Mouse (Mus musculus) hindbrain, postnatal 0 days (tissue): ENCODE results near the gene Slc37a3. TPM values are rescaled to one million over a fixed set of nuclear protein-coding genes. Genes with fewer than 3 reads are reported as not detected.

Source experiments
- ATAC-seq: fragments of 200-750 bp; cut with Nextera tagmentation; 2 replicates; pipeline ENCODE4 v1.8.0; 2017; ENCODE audit warnings: mild to moderate bottlenecking, moderate TSS enrichment, moderate library complexity
- DNase-seq: peaks from one replicate; pipeline ENCODE4 v3.0.0-alpha.2; 2015; ENCODE audit warnings: low spot score
- H3K27ac ChIP-seq: fragments of 300-500 bp; sonication (generic); 2 replicates; pipeline ENCODE4 v1.5.1; 2014; ENCODE audit warnings: mild to moderate bottlenecking
- H3K27me3 ChIP-seq: fragments of 300-500 bp; sonication (generic); 2 replicates; pipeline ENCODE4 v1.6.1; 2014; ENCODE audit warnings: low read length, mixed read lengths; ENCODE audit not compliant: insufficient read depth
- H3K36me3 ChIP-seq: fragments of 300-500 bp; sonication (generic); 2 replicates; pipeline ENCODE4 v1.6.1; 2014; ENCODE audit warnings: low read length, mixed read lengths; ENCODE audit not compliant: insufficient read depth
- H3K4me1 ChIP-seq: fragments of 300-500 bp; sonication (generic); 2 replicates; pipeline ENCODE4 v1.6.1; 2014; ENCODE audit warnings: antibody characterized with exemption, low read length, mixed read lengths; ENCODE audit not compliant: insufficient read depth
- H3K4me2 ChIP-seq: fragments of 300-500 bp; sonication (generic); 2 replicates; pipeline ENCODE4 v1.6.1; 2014; ENCODE audit warnings: low read depth, mild to moderate bottlenecking, low read length, moderate library complexity, mixed read lengths
- H3K4me3 ChIP-seq: fragments of 300-500 bp; sonication (generic); 2 replicates; pipeline ENCODE4 v1.5.1; 2014; ENCODE audit warnings: low read length
- H3K9ac ChIP-seq: fragments of 300-500 bp; sonication (generic); replicated peaks from 2 replicates; pipeline ENCODE4 v1.6.1; 2014; ENCODE audit warnings: mild to moderate bottlenecking, low read length, moderate library complexity, mixed read lengths
- H3K9me3 ChIP-seq: fragments of 300-500 bp; sonication (generic); 2 replicates; pipeline ENCODE4 v1.6.1; 2016; ENCODE audit warnings: low read length, mixed read lengths
- CTCF ChIP-seq: IDR thresholded peaks from 2 replicates; pipeline ENCODE4 v1.5.1; 2016; ENCODE audit warnings: antibody characterized with exemption, control low read depth, low read depth
- WGBS: fragments of 180-500 bp; shearing (Covaris S2); extraction: QIAGEN DNeasy Blood & Tissue Kit; methylation state at CpG from one replicate; pipeline ENCODE4 v1.1.7; 2014; 5-methylcytosine and 5-hydroxymethylcytosine counted together
- polyA plus RNA-seq: library from polyadenylated mRNA; unstranded; fragments of >200 nt; fragmentation: Nextera tagmentation; extraction: Ambion mirVana; gene quantifications from 2 replicates; pipeline ENCODE4 v1.2.1, GENCODE M21; 2015
- total RNA-seq: library from RNA; depleted of rRNA; stranded (reverse); fragments of >200 nt; gene quantifications from 2 replicates; pipeline ENCODE4 v1.2.3, GENCODE M21; 2014; rRNA removed

Gene Slc37a3
- total RNA-seq: 25.0 and 45.6 TPM in 2 replicates
- polyA plus RNA-seq: 46.2 and 48.2 TPM in 2 replicates

GRCm38 (mm10) chr6:39377311-39377827 is at the start of gene Slc37a3:
Gene Slc37a3 (minus strand): TSS chr6:39377675.
- H3K4me3 ChIP-seq: peak within 1 kb of the TSS; percentile 96
- DNase-seq: peak; percentile 93

GRCm38 (mm10) chr6:39426725-39427124 is 49.2 kb upstream of the Slc37a3 start:
- WGBS: 95% methylated on average over 4 of the region's 4 CpGs
- ATAC-seq (no peak), DNase-seq (no peak)
- H3K36me3 ChIP-seq: no peaks in the 10 kb centered on the region
- no peaks in the 10 kb centered on the region for H3K4me1 ChIP-seq
- H3K4me2 ChIP-seq: no peak overlapping the region
- no peaks in the 10 kb centered on the region for H3K9me3 ChIP-seq
- no peak overlapping the region for H3K9ac ChIP-seq
- no peak for TF ChIP-seq CTCF
- H3K4me3 ChIP-seq: no peak overlapping the region
- no peak overlapping the region for H3K27ac ChIP-seq
- H3K27me3 ChIP-seq: no peaks in the 10 kb centered on the region

More at GRCm38 (mm10) chr6:39377311-39377827, at the start of gene Slc37a3:
- H3K36me3 ChIP-seq: no peaks in the 10 kb centered on the region
- 0 out of 2 replicates have a peak, but pooled peaks cover 3% of the 10 kb centered on the region for H3K4me1 ChIP-seq
- WGBS: under 1% methylated on average over 41 of the region's 43 CpGs
- H3K27me3 ChIP-seq: no peaks in the 10 kb centered on the region
- no peak for TF ChIP-seq CTCF
- ATAC-seq: peak; percentile 93
- H3K4me2 ChIP-seq: peak within 1 kb of the TSS; percentile 79
- peak within 1 kb of the TSS; percentile 71 for H3K27ac ChIP-seq
- no peaks in the 10 kb centered on the region for H3K9me3 ChIP-seq
- peak within 1 kb of the TSS; percentile 78 for H3K9ac ChIP-seq

- TF ChIP-seq CTCF: no peak
- 93% methylated on average over 2 of the region's 2 CpGs for WGBS
- Histone ChIP-seq H3K9me3 (no peaks in the 10 kb centered on the region), H3K4me1 (no peaks in the 10 kb centered on the region), H3K27ac (no peak overlapping the region), H3K27me3 (no peaks in the 10 kb centered on the region), H3K4me3 (no peak overlapping the region), H3K36me3 (no peaks in the 10 kb centered on the region), H3K9ac (no peak overlapping the region), H3K4me2 (no peak overlapping the region)
- ATAC-seq (no peak), DNase-seq (no peak)
Measured at GRCm38 (mm10) chr6:39425181-39425580, 47.7 kb upstream of the Slc37a3 start.

GRCm38 (mm10) chr6:39423686-39424085 is 46.2 kb upstream of the Slc37a3 start:
- DNase-seq (no peak), ATAC-seq (no peak)
- WGBS: 95% methylated on average over 7 of the region's 7 CpGs
- Histone ChIP-seq H3K4me3 (no peak overlapping the region), H3K27ac (no peak overlapping the region), H3K4me1 (no peaks in the 10 kb centered on the region; the same call in 1 of the 2 replicates), H3K9me3 (no peaks in the 10 kb centered on the region), H3K27me3 (no peaks in the 10 kb centered on the region), H3K4me2 (no peak overlapping the region), H3K9ac (no peak overlapping the region), H3K36me3 (no peaks in the 10 kb centered on the region)
- TF ChIP-seq CTCF: no peak

GRCm38 (mm10) chr6:39423130-39423551 is 45.7 kb upstream of the Slc37a3 start:
- Histone ChIP-seq H3K27me3 (no peaks in the 10 kb centered on the region), H3K4me1 (no peaks in the 10 kb centered on the region; the same call in 1 of the 2 replicates), H3K4me3 (no peak overlapping the region), H3K27ac (no peak overlapping the region), H3K9ac (no peak overlapping the region), H3K36me3 (no peaks in the 10 kb centered on the region), H3K4me2 (no peak overlapping the region), H3K9me3 (no peaks in the 10 kb centered on the region)
- ATAC-seq: no peak
- DNase-seq: no peak
- no peak for TF ChIP-seq CTCF
- 62% methylated on average over 6 of the region's 6 CpGs for WGBS

- TF ChIP-seq CTCF: no peak
- Histone ChIP-seq H3K27me3 (no peaks in the 10 kb centered on the region), H3K27ac (peak overlapping the region; percentile 96; the same call in 1 of the 2 replicates), H3K9ac (no peak overlapping the region), H3K4me2 (peak overlapping the region; percentile 67), H3K4me1 (no peaks in the 10 kb centered on the region; the same call in 1 of the 2 replicates), H3K36me3 (no peaks in the 10 kb centered on the region), H3K9me3 (no peaks in the 10 kb centered on the region), H3K4me3 (peak overlapping the region; percentile 97)
- ATAC-seq: no peak
- DNase-seq: no peak
- 41% methylated on average over 4 of the region's 4 CpGs for WGBS
Measured at GRCm38 (mm10) chr6:39420867-39421266, 43.4 kb upstream of the Slc37a3 start.
